Mouse (Mus musculus) intestine, embryonic 16.5 days (tissue): ENCODE measurements around the gene Ece1. TPM values are rescaled to one million over a fixed set of nuclear protein-coding genes. Genes with fewer than 3 reads are reported as not detected.
"Not testable (repeated sequence)": the region's sequence is repeated elsewhere in the genome, so short reads cannot be mapped to it uniquely, and the experiment has no call there.

Experiments
- ATAC-seq: fragments of 200-750 bp; cut with Nextera tagmentation; 2 replicates; pipeline ENCODE4 v1.8.0; 2017; ENCODE audit warnings: moderate TSS enrichment, moderate library complexity
- H3K27ac ChIP-seq: fragments of 300-500 bp; sonication (generic); 2 replicates; pipeline ENCODE4 v1.5.1; 2014; ENCODE audit warnings: mild to moderate bottlenecking, low read length
- H3K27me3 ChIP-seq: fragments of 300-500 bp; sonication (generic); replicated peaks from 2 replicates; pipeline ENCODE4 v1.6.1; 2014; ENCODE audit warnings: low read length, control low read depth, mixed read lengths; ENCODE audit not compliant: control insufficient read depth, insufficient read depth
- H3K36me3 ChIP-seq: fragments of 300-500 bp; sonication (generic); 2 replicates; pipeline ENCODE4 v1.6.1; 2014; ENCODE audit warnings: low read length, control low read depth; ENCODE audit not compliant: control insufficient read depth, insufficient read depth
- H3K4me1 ChIP-seq: fragments of 300-500 bp; sonication (generic); 2 replicates; pipeline ENCODE4 v1.6.1; 2014; ENCODE audit warnings: low read length, control low read depth, mixed read lengths; ENCODE audit not compliant: control insufficient read depth, insufficient read depth
- H3K4me2 ChIP-seq: fragments of 300-500 bp; sonication (generic); 2 replicates; pipeline ENCODE4 v1.6.1; 2014; ENCODE audit warnings: low read depth, low read length, control low read depth
- H3K4me3 ChIP-seq: fragments of 300-500 bp; sonication (generic); 2 replicates; pipeline ENCODE4 v1.5.1; 2014; ENCODE audit warnings: mild to moderate bottlenecking, low read length
- H3K9ac ChIP-seq: fragments of 300-500 bp; sonication (generic); 2 replicates; pipeline ENCODE4 v1.6.1; 2014; ENCODE audit warnings: low read depth, low read length
- H3K9me3 ChIP-seq: fragments of 300-500 bp; sonication (generic); 2 replicates; pipeline ENCODE4 v1.6.1; 2016; ENCODE audit warnings: low read length, control low read depth; ENCODE audit not compliant: control insufficient read depth
- WGBS: fragments of 180-500 bp; shearing (Covaris S2); extraction: QIAGEN DNeasy Blood & Tissue Kit; methylation state at CpG from one replicate; pipeline ENCODE4 v1.1.7; 2014; 5-methylcytosine and 5-hydroxymethylcytosine counted together
- polyA plus RNA-seq: library from polyadenylated mRNA; unstranded; fragments of >200 nt; fragmentation: Nextera tagmentation; extraction: Ambion mirVana; gene quantifications from 2 replicates; pipeline ENCODE4 v1.2.1, GENCODE M21; 2015

Gene Ece1
- polyA plus RNA-seq, 1 experiment from 2014 or later: 56.0 TPM

DNA sequence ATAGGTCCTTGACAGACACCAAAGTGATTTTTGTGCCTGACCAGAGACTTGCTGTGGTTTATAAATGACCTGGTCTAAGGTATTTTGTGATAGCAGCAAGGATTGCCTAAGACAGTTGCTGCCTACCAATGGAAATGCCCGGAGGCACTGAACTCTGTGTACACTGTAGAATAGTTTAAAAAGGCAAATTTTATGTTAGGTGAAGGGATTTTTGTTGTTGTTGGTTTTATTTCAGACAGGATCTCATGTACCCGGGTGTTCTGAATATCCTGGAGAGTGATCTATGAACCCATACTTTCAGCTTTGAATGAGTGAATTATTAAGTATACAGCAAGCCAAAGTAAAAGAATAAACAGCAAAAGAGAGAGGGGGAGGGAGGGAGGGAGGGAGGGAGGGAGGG lies 37.2 kb upstream of the Ece1 start:
- WGBS: 73% methylated on average over 2 of the region's 2 CpGs
- Histone ChIP-seq H3K36me3 (no peaks in the 10 kb centered on the region), H3K27me3 (no peaks in the 10 kb centered on the region), H3K9ac (no peak overlapping the region), H3K9me3 (no peaks in the 10 kb centered on the region), H3K4me3 (no peak overlapping the region), H3K4me2 (no peak overlapping the region), H3K27ac (no peak overlapping the region), H3K4me1 (no peaks in the 10 kb centered on the region)
- no peak for ATAC-seq

- Histone ChIP-seq H3K4me3 (no peak overlapping the region), H3K27me3 (0 out of 2 replicates have a peak, but pooled peaks cover under 1% of the 10 kb centered on the region), H3K27ac (no peak overlapping the region), H3K4me1 (no peaks in the 10 kb centered on the region), H3K4me2 (no peak overlapping the region), H3K36me3 (no peaks in the 10 kb centered on the region), H3K9ac (no peak overlapping the region), H3K9me3 (no peaks in the 10 kb centered on the region)
- 27% methylated on average over 6 of the region's 6 CpGs for WGBS
- ATAC-seq: no peak
Measured at GRCm38 (mm10) chr4:137830380-137830779, 31.7 kb upstream of the Ece1 start.

DNA sequence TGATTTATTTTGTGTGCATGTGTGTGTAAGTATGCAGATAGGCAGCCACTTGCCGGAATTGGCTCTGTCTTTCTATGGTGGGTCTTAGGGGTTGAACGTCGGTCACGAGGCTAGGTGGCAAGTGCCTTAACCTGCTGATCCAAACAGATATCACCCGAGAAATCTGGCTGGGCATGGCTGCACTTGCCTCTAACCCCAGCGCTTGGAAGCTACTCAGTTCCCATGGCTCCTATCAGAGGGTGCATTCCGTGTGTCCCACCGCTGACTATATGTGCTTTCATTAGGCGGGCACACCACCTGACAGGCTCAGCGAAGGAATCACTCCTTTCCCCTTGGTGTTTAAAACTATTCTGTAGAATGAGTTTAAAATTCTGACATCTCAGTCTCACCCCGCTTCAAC lies 30.4 kb upstream of the Ece1 start:
- Histone ChIP-seq H3K4me2 (no peak overlapping the region), H3K4me3 (no peak overlapping the region), H3K9me3 (no peaks in the 10 kb centered on the region), H3K36me3 (no peaks in the 10 kb centered on the region), H3K27ac (no peak overlapping the region), H3K9ac (no peak overlapping the region), H3K27me3 (0 out of 2 replicates have a peak, but pooled peaks cover 3% of the 10 kb centered on the region), H3K4me1 (no peaks in the 10 kb centered on the region)
- ATAC-seq: no peak
- 73% methylated on average over 11 of the region's 11 CpGs for WGBS

DNA sequence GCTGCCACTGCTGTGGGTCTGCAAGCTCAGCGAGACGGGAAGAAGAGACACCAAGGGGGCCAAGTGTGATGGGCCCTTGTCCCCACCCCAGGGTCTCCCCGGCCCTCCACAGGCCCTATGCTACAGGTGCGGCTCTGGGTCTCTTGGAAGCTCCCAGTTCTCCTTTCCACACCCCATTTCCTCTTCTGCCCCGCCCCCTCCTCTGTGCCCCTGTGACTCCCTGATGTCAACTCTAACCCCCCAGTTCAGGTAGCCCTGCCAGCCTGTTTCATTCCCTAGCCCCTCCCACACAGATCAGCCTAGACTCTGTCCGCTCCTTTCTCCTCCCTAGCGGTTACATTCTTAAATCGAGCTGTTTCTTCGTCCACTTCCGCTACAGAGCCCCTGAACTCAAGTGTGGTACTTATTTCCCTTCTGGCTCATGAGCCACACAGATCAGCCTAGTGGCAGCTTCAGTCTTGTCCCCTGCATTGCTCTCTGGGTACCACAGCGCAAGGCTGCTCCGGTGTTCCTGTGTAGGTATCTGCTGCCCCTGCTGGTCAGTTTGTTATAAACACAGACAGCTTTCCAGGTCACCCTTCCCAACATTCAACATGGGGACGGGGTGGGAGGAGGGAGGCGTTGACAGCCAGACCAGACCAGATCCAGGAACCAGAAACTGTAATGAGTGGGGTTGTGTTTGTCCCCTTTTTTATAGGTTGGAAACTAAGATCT lies 26.3 kb upstream of the Ece1 start:
- no peak overlapping the region for H3K9ac ChIP-seq
- peak overlapping the region; percentile 30 for H3K4me2 ChIP-seq
- H3K36me3 ChIP-seq: no peaks in the 10 kb centered on the region
- H3K27ac ChIP-seq: no peak overlapping the region
- H3K4me3 ChIP-seq: no peak overlapping the region
- 18% methylated on average over 14 of the region's 14 CpGs for WGBS
- H3K27me3 ChIP-seq: 0 out of 2 replicates have a peak, but pooled peaks cover 3% of the 10 kb centered on the region
- no peaks in the 10 kb centered on the region for H3K9me3 ChIP-seq
- H3K4me1 ChIP-seq: no peaks in the 10 kb centered on the region
- ATAC-seq: peak; percentile 82

DNA sequence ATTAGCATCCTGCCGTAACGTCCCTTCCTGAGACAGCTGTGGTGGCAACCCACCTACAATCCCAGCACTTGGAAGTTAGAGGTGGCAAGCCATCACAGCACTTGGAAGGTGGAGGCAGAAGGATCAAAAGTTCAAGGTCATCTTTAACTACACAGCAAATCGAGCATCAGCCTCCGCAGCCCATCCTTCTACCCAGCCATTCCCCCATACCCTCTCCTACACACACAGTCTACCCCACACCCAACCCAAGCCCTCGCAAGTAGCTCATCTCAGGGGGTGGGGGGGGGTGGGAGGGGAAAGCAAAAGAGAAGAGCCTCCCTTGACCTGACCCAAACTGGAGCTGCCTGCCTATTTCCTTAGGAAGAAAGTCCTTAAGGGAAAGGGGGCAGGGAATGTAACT lies 25.3 kb upstream of the Ece1 start:
- H3K9me3 ChIP-seq: no peaks in the 10 kb centered on the region
- WGBS: 80% methylated on average over 5 of the region's 5 CpGs
- no peaks in the 10 kb centered on the region for H3K36me3 ChIP-seq
- no peak overlapping the region for H3K4me2 ChIP-seq
- H3K4me1 ChIP-seq: no peaks in the 10 kb centered on the region
- no peak overlapping the region for H3K9ac ChIP-seq
- H3K27me3 ChIP-seq: 0 out of 2 replicates have a peak, but pooled peaks cover 3% of the 10 kb centered on the region
- no peak overlapping the region for H3K4me3 ChIP-seq
- no peak for ATAC-seq
- no peak overlapping the region for H3K27ac ChIP-seq

DNA sequence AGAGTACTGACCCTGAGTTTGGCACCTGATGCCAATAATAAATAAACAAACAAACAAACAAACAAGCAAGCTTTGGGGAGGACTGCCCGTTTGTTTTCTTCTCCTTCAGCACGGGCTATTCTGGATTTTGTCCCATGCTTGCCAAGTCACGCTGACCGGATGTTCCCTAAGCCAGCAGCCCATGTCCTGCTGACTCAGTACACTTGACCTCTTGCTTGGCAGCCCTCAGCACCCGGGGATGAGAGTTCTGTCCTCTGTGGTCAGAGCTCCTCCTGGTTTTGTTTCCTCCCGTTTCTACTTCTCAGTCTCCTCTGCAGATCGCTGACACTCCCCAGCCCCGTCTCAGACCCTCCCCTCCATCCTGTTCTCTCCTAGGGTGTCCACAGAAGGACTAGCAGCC lies 24.2 kb upstream of the Ece1 start:
- H3K9me3 ChIP-seq: no peaks in the 10 kb centered on the region
- H3K4me1 ChIP-seq: no peaks in the 10 kb centered on the region
- ATAC-seq: no peak
- no peak overlapping the region for H3K9ac ChIP-seq
- H3K27me3 ChIP-seq: 0 out of 2 replicates have a peak, but pooled peaks cover 3% of the 10 kb centered on the region
- no peaks in the 10 kb centered on the region for H3K36me3 ChIP-seq
- H3K27ac ChIP-seq: no peak overlapping the region
- H3K4me2 ChIP-seq: no peak overlapping the region
- no peak overlapping the region for H3K4me3 ChIP-seq
- 73% methylated on average over 8 of the region's 8 CpGs for WGBS

- Histone ChIP-seq H3K27ac (no peak overlapping the region), H3K4me1 (no peaks in the 10 kb centered on the region), H3K9me3 (no peaks in the 10 kb centered on the region), H3K4me2 (no peak overlapping the region), H3K36me3 (no peaks in the 10 kb centered on the region), H3K27me3 (0 out of 2 replicates have a peak, but pooled peaks cover 3% of the 10 kb centered on the region), H3K4me3 (no peak overlapping the region), H3K9ac (no peak overlapping the region)
- 92% methylated on average over 2 of the region's 2 CpGs for whole genome bisulfite sequencing
- no peak for ATAC-seq
Measured at GRCm38 (mm10) chr4:137838791-137839190, 23.2 kb upstream of the Ece1 start.

GRCm38 (mm10) chr4:137839452-137839851 lies 22.6 kb upstream of the Ece1 start:
- Histone ChIP-seq H3K4me3 (no peak overlapping the region), H3K27me3 (0 out of 2 replicates have a peak, but pooled peaks cover 3% of the 10 kb centered on the region), H3K4me1 (no peaks in the 10 kb centered on the region), H3K9ac (no peak overlapping the region), H3K27ac (no peak overlapping the region), H3K9me3 (no peaks in the 10 kb centered on the region), H3K4me2 (no peak overlapping the region), H3K36me3 (no peaks in the 10 kb centered on the region)
- no peak for ATAC-seq
- 77% methylated on average over 5 of the region's 5 CpGs for WGBS

DNA sequence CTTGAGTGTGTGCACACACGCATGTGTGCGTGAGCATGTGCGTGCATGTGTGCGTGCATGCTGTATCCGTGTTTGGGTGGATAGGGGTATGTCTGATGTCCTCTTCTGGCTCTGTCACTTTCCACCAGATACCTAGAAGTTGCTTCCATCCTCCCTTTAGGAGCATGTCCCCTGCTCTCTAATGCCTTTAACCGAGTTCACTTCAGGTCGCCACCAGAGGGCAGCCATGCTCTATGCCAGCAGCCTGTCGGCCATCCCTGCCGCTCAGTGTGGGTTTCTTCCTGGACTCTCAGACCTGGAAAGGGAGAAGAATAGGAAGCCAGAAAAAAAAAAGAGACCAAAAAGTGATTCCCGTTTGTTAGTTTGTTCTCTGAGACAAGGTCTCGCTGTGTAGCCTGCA lies 17.4 kb upstream of the Ece1 start:
- Histone ChIP-seq H3K4me3 (no peak overlapping the region), H3K4me2 (no peak overlapping the region), H3K27me3 (no peaks in the 10 kb centered on the region), H3K36me3 (no peaks in the 10 kb centered on the region), H3K9ac (no peak overlapping the region), H3K9me3 (no peaks in the 10 kb centered on the region), H3K4me1 (no peaks in the 10 kb centered on the region), H3K27ac (no peak overlapping the region)
- peak; percentile 65; the same call in 1 of the 2 replicates for ATAC-seq
- 23% methylated on average over 11 of the region's 11 CpGs for WGBS

DNA sequence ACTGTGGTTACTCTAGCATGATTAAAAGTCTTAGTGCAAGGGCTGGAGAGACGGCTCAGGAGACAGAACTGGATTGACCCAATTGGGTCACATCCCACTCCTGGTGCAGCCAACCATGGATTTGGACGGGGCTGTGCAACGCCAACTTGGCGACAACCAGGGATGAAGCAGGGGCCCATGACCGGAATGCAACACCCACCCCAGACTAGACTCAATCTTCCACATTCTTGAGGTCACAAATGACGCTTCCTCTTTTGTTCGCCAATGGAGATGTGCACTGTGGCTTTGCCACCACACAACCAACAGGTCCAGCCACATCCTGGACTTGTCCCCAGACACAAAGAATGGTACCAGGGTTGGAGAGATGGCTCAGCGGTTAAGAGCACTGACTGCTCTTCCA lies 14.4 kb upstream of the Ece1 start:
- not testable (repeated sequence) for H3K9me3 ChIP-seq, H3K4me2 ChIP-seq, ATAC-seq, H3K9ac ChIP-seq, H3K4me1 ChIP-seq, H3K27me3 ChIP-seq, H3K4me3 ChIP-seq, H3K36me3 ChIP-seq, H3K27ac ChIP-seq
- 88% methylated on average over 8 of the region's 8 CpGs for whole genome bisulfite sequencing
